Mouse (Mus musculus) ES-Bruce4 (cell line): ENCODE measurements around the gene Acp1.

Source experiments
- CTCF ChIP-seq: IDR thresholded peaks from one replicate; pipeline ENCODE4 v1.8.1; 2011; ENCODE audit warnings: low read depth, low read length
- EP300 ChIP-seq: IDR thresholded peaks from 2 replicates; pipeline ENCODE4 v1.6.1; 2011; ENCODE audit warnings: low read depth, low read length; ENCODE audit not compliant: insufficient read depth

DNA sequence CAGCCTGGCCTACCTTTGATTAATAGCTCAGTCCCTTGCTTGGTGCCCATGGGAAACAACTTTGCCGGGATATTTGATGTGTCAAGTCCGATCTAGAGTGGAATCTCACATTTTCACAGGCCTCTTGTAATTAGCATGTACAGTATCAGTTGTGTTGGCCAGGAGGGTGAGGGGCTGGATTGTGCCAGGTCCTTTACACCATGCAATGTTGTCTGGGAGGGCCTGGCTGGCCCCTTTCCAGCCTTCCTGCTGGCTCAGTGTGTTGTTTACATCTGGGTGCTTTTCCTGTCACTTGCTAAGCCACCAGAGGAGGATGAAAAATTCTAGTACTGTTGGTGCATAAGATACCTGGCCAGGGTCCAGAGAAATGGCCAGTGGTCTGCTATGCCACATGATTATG lies 47.0 kb downstream of the Acp1 start:
- no peak for TF ChIP-seq CTCF
- TF ChIP-seq EP300, result no peak
